Mouse (Mus musculus) embryonic facial prominence, embryonic 14.5 days (tissue): ENCODE data around the gene P3h2. TPM values are rescaled to one million over a fixed set of nuclear protein-coding genes. Genes with fewer than 3 reads are reported as not detected.

Source experiments
- ATAC-seq: fragments of 200-750 bp; cut with Nextera tagmentation; 2 replicates; pipeline ENCODE4 v1.8.0; 2017; ENCODE audit warnings: low read depth, moderate number of reproducible peaks, moderate TSS enrichment
- DNase-seq: peaks from one replicate; pipeline ENCODE4 v3.0.0-alpha.2; 2015; ENCODE audit warnings: low spot score
- H3K27ac ChIP-seq: fragments of 300-500 bp; sonication (generic); replicated peaks from 2 replicates; pipeline ENCODE4 v1.5.1; 2014; ENCODE audit warnings: low read depth, mild to moderate bottlenecking, low read length, moderate library complexity
- H3K27me3 ChIP-seq: fragments of 300-500 bp; sonication (generic); replicated peaks from 2 replicates; pipeline ENCODE4 v1.6.1; 2014; ENCODE audit warnings: low read length; ENCODE audit not compliant: control insufficient read depth, insufficient read depth
- H3K36me3 ChIP-seq: fragments of 300-500 bp; sonication (generic); 2 replicates; pipeline ENCODE4 v1.6.1; 2014; ENCODE audit warnings: low read length, mixed read lengths; ENCODE audit not compliant: control insufficient read depth, insufficient read depth
- H3K4me1 ChIP-seq: fragments of 300-500 bp; sonication (generic); 2 replicates; pipeline ENCODE4 v1.6.1; 2014; ENCODE audit warnings: antibody characterized with exemption, low read length; ENCODE audit not compliant: control insufficient read depth, insufficient read depth
- H3K4me2 ChIP-seq: fragments of 300-500 bp; sonication (generic); 2 replicates; pipeline ENCODE4 v1.6.1; 2014; ENCODE audit warnings: low read depth, mild to moderate bottlenecking, low read length, moderate library complexity, mixed read lengths
- H3K4me3 ChIP-seq: fragments of 300-500 bp; sonication (generic); 2 replicates; pipeline ENCODE4 v1.5.1; 2014; ENCODE audit warnings: low read depth, mild to moderate bottlenecking, low read length
- H3K9ac ChIP-seq: fragments of 300-500 bp; sonication (generic); 2 replicates; pipeline ENCODE4 v1.6.1; 2014; ENCODE audit warnings: low read depth, mild to moderate bottlenecking, low read length, moderate library complexity, mixed read lengths
- H3K9me3 ChIP-seq: fragments of 300-500 bp; sonication (generic); 2 replicates; pipeline ENCODE4 v1.6.1; 2016; ENCODE audit warnings: low read length; ENCODE audit not compliant: control insufficient read depth
- WGBS: fragments of 180-500 bp; shearing (Covaris S2); extraction: QIAGEN DNeasy Blood & Tissue Kit; methylation state at CpG from one replicate; pipeline ENCODE4 v1.1.7; 2014; 5-methylcytosine and 5-hydroxymethylcytosine counted together
- polyA plus RNA-seq: library from polyadenylated mRNA; unstranded; fragments of >200 nt; fragmentation: Nextera tagmentation; extraction: Ambion mirVana; gene quantifications from 2 replicates; pipeline ENCODE4 v1.2.1, GENCODE M21; 2014

Gene P3h2
- polyA plus RNA-seq, 1 experiment from 2014 or later, result 10.3 TPM

DNA sequence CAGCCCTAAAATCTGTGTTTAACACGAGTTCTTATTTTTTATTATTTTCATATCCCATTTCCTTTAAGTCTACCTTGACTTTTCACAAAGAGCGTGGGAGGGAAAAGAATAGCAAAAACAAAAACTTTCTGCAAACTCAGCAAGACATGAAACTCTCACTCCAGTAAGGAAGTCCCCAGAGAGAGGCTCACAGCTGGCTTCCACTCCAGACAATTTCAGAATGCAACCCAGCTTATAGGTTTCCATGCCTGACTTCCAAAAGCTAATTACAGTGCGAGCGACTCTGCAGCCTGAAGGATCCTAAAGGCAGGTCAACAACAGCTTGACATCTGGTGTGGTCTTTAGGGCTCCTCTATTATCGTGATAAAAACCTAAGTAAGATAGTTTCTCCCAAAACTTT, 70.5 kb downstream of the P3h2 start:
- no peak overlapping the region for H3K4me3 ChIP-seq
- ATAC-seq, result peak; percentile 30; the same call in 1 of the 2 replicates
- no peak overlapping the region for H3K4me2 ChIP-seq
- WGBS, result 29% methylated on average over 5 of the region's 5 CpGs
- DNase-seq, result peak; percentile 82
- H3K9ac ChIP-seq, result no peak overlapping the region
- peaks cover 17% of the 10 kb centered on the region for H3K4me1 ChIP-seq
- H3K36me3 ChIP-seq, result no peaks in the 10 kb centered on the region
- H3K9me3 ChIP-seq, result 0 out of 2 replicates have a peak, but pooled peaks cover 6% of the 10 kb centered on the region
- no peaks in the 10 kb centered on the region for H3K27me3 ChIP-seq
- H3K27ac ChIP-seq, result peak overlapping the region; percentile 35

DNA sequence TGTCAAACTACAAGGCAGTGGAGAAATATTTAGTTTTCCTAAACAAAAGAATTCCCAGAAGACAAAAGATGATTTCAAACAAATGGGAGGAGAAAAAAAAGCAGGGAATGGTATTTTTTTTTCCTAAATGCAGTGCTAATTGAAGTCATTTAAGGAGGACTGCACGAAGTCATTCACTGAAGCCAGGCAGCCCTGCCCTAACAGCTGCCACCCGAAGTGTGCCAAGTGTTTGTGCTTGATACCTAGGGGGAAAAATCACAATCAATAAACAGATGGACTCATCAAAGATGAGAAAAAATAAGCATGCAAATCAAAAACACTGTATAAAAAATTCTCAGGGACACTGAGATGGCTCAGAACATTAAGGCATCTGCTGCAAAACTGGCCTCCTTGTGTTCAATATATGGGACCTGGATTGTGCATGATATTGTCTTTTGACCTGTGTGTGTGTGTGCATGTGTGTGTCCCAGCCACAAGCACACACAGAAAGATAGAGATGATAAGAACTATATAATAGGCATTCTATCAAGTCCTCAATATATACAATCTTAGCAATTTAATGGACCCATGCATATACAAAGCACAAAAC, 76.1 kb downstream of the P3h2 start:
- WGBS, result 43% methylated on average over 2 of the region's 2 CpGs
- Histone ChIP-seq H3K4me3 (no peak overlapping the region), H3K4me2 (no peak overlapping the region), H3K27ac (no peak overlapping the region), H3K27me3 (no peaks in the 10 kb centered on the region), H3K36me3 (no peaks in the 10 kb centered on the region), H3K9ac (no peak overlapping the region), H3K9me3 (0 out of 2 replicates have a peak, but pooled peaks cover 6% of the 10 kb centered on the region), H3K4me1 (peaks cover 10% of the 10 kb centered on the region)
- no peak for DNase-seq
- ATAC-seq, result no peak

GRCm38 (mm10) chr16:26026416-26026815, 79.2 kb downstream of the P3h2 start:
- Histone ChIP-seq H3K9ac (no peak overlapping the region), H3K4me1 (peaks cover 10% of the 10 kb centered on the region), H3K27me3 (no peaks in the 10 kb centered on the region), H3K9me3 (no peaks in the 10 kb centered on the region), H3K27ac (no peak overlapping the region), H3K4me3 (no peak overlapping the region), H3K4me2 (no peak overlapping the region), H3K36me3 (no peaks in the 10 kb centered on the region)
- WGBS, result 78% methylated on average over 3 of the region's 3 CpGs
- ATAC-seq, result no peak
- DNase-seq, result no peak

- Histone ChIP-seq H3K27me3 (no peaks in the 10 kb centered on the region), H3K4me1 (peaks cover 10% of the 10 kb centered on the region), H3K36me3 (no peaks in the 10 kb centered on the region), H3K27ac (no peak overlapping the region), H3K9ac (no peak overlapping the region), H3K9me3 (no peaks in the 10 kb centered on the region), H3K4me2 (no peak overlapping the region), H3K4me3 (no peak overlapping the region)
- ATAC-seq (no peak), DNase-seq (no peak)
- WGBS, result 59% methylated on average over 5 of the region's 5 CpGs
Observed at GRCm38 (mm10) chr16:26024543-26024942, 81.0 kb downstream of the P3h2 start.

DNA sequence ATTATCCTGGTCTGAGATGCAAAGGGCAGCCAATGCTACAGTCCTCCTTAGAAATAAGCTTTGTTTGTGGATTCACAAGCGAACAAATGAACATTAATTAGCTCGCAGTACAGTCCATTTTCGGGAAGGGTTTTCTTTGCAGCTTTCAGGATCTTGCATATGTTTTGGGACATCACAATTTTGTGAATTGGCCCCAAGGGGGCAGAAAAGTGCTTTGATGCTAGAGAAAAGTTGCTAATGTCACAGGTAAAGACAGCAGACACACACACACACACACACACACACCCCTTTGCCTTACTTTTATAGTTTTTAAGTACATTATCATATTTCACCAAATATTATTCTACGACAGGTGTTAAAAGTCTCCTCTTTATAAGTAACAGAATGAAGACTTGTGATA, 82.2 kb downstream of the P3h2 start:
- 73% methylated on average over 4 of the region's 4 CpGs for WGBS
- Histone ChIP-seq H3K36me3 (no peaks in the 10 kb centered on the region), H3K9me3 (no peaks in the 10 kb centered on the region), H3K27me3 (no peaks in the 10 kb centered on the region), H3K4me1 (peaks cover 10% of the 10 kb centered on the region), H3K9ac (no peak overlapping the region), H3K4me3 (no peak overlapping the region), H3K4me2 (no peak overlapping the region), H3K27ac (no peak overlapping the region)
- DNase-seq (no peak), ATAC-seq (no peak)

- H3K9ac ChIP-seq, result no peak overlapping the region
- ATAC-seq (no peak), DNase-seq (no peak)
- H3K4me2 ChIP-seq, result no peak overlapping the region
- H3K27ac ChIP-seq, result no peak overlapping the region
- H3K36me3 ChIP-seq, result no peaks in the 10 kb centered on the region
- no peaks in the 10 kb centered on the region for H3K9me3 ChIP-seq
- H3K27me3 ChIP-seq, result no peaks in the 10 kb centered on the region
- peaks cover 10% of the 10 kb centered on the region for H3K4me1 ChIP-seq
- 52% methylated on average over 2 of the region's 2 CpGs for WGBS
- no peak overlapping the region for H3K4me3 ChIP-seq
Observed at GRCm38 (mm10) chr16:26021759-26022158, 83.8 kb downstream of the P3h2 start.

DNA sequence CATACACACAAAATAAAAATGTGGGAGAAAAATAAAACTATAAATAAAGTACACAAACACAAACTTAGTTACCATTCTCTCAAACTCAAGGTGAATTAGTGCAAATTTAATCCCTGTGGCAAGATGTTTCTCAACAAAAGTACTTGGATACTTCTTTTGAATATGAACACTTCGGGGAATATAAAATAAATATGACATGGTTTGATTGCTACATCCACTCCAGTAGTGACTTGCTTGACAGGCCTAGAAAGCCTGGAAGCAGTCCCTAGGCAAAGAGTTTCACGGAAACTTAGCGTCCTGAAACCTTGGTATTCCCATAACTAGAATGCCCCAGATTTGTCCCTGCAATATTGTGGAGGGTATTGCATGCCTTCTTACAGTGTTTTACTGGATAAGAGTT, 99.8 kb downstream of the P3h2 start:
- ATAC-seq (no peak), DNase-seq (no peak)
- Histone ChIP-seq H3K4me3 (no peak overlapping the region), H3K4me1 (0 out of 2 replicates have a peak, but pooled peaks cover 6% of the 10 kb centered on the region), H3K9me3 (no peaks in the 10 kb centered on the region), H3K9ac (no peak overlapping the region), H3K27ac (no peak overlapping the region), H3K4me2 (no peak overlapping the region), H3K27me3 (no peaks in the 10 kb centered on the region), H3K36me3 (no peaks in the 10 kb centered on the region)
- WGBS, result 84% methylated on average over 3 of the region's 3 CpGs

DNA sequence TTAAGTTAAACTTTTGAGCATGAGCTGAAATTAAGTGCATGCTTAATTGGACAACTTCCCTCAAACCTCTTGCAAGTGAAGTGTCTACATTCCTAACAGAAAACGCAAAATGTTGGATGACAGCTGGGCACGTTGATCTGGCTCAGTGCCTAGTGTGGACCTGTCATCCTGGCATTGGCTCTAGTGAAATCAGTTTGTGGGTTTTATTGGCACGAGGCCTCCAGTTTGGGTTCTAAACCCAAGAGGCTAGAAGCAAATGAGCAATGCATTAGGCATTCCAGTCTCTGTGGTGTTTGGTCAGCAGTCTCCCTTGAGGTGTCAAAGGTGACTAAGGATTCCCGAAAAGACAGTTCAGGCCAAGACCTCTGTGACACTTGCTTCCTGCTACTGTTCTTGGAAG, 102.3 kb downstream of the P3h2 start:
- H3K36me3 ChIP-seq, result no peaks in the 10 kb centered on the region
- no peak overlapping the region for H3K9ac ChIP-seq
- H3K27ac ChIP-seq, result no peak overlapping the region
- no peak overlapping the region for H3K4me2 ChIP-seq
- ATAC-seq, result no peak
- H3K9me3 ChIP-seq, result no peaks in the 10 kb centered on the region
- peak; percentile 49 for DNase-seq
- 0 out of 2 replicates have a peak, but pooled peaks cover 4% of the 10 kb centered on the region for H3K4me1 ChIP-seq
- 42% methylated on average over 4 of the region's 4 CpGs for WGBS
- no peak overlapping the region for H3K4me3 ChIP-seq
- no peaks in the 10 kb centered on the region for H3K27me3 ChIP-seq

DNA sequence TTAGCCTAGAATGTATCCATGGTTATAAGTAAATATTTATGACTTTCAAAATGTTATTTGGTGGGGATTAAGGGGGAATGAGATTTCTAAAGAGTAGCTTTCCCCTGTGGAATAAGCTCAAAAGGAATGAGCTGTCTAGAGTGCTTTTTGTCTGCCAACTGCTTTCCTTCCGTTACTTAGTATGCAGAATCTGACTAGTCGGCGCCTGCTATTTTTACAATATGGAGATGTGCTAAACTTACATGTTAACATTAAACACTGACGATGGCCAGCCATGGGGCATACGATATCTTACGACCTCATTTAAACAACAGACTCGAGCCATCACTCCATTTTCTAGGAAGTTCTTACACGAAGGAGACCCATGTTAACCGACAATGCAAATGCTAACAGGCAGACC, 102.7 kb downstream of the P3h2 start:
- WGBS, result 73% methylated on average over 9 of the region's 9 CpGs
- Histone ChIP-seq H3K27ac (no peak overlapping the region), H3K36me3 (no peaks in the 10 kb centered on the region), H3K4me3 (no peak overlapping the region), H3K4me2 (no peak overlapping the region), H3K9me3 (no peaks in the 10 kb centered on the region), H3K4me1 (0 out of 2 replicates have a peak, but pooled peaks cover 4% of the 10 kb centered on the region), H3K9ac (no peak overlapping the region), H3K27me3 (no peaks in the 10 kb centered on the region)
- ATAC-seq (no peak), DNase-seq (peak; percentile 31)
